Mouse (Mus musculus): Measurements from ENCODE around the gene Gm12253. TPM values are rescaled to one million over a fixed set of nuclear protein-coding genes. Genes with fewer than 3 reads are reported as not detected.

Gm12253 gene
- not detected in 2 replicates for polyA plus RNA-seq (2014; fragmentation: Nextera tagmentation; extraction: Ambion mirVana)

DNA sequence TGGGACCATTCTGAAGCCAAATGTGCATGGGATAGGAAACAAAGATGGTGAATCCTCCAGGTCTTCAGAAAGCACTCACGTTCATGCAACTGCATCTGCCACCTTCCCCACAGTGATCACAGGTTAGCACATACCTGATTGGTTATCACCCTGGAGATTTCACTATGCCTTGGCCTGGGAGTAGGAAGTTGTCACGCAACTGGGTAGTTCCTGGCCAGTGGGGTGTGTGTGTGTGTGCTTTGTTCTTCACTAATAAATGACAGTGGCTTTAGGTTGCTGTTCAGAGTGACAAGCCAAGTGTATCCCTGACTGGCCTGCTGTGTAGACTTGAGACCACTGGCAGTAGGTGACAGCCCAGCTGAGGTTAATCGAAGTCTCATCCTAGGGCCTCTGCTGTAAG, at the start of gene Gm12253:
TSS of gene Gm12253 (plus strand) at position 301 of the 400 bp plus-strand sequence.
- Histone ChIP-seq H3K27ac (ENCODE audit: low read depth, low read length) (no peak within 1 kb of the TSS), H3K9me3 (ENCODE audit: control insufficient read depth, low read length) (no peaks in the 10 kb centered on the region), H3K36me3 (ENCODE audit: control insufficient read depth, insufficient read depth, low read length) (no peaks in the 10 kb centered on the region), H3K4me3 (ENCODE audit: low read length) (no peak within 1 kb of the TSS), H3K27me3 (ENCODE audit: control insufficient read depth, insufficient read depth, low read length) (no peaks in the 10 kb centered on the region), H3K4me2 (replicated peaks; ENCODE audit: low read depth, low read length) (no peak within 1 kb of the TSS), H3K9ac (ENCODE audit: low read depth, low read length) (no peak within 1 kb of the TSS), H3K4me1 (ENCODE audit: control insufficient read depth, insufficient read depth, low read length) (no peaks in the 10 kb centered on the region)
- no peak for ATAC-seq (ENCODE audit: low FRiP score, low TSS enrichment)
- 87% methylated on average over 3 of the region's 3 CpGs for WGBS

DNA sequence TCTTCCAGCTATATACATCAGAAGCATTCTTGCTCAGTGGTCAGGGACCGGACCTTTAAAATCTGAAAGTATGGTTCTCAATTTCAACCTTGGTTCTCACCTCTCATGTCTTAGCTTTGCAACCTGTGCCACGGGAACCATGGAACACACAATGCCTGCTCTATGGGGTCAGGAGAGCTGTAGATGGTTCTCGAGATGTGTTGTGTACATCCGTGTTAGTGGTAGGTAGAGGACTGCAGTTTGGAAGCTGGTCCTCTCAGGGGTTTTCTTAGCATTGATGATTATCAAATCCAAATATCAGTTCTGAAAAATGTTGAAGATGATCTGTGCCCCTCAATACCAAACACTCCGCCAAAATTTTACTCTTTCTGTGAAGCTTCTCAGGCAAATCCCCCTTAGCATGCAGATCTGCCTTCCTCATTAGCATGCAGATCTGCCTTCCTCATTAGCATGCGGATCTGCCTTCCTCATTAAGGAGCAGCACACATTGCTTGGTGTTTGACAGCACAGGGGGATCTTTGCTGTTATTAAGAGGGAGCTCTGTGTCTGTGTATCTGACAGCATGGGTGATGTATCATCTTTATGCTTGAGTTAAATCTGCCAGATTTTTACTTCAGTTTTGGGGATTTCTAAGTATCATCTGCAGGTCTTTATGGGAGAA, 32.2 kb upstream of the Gm12253 start:
- ATAC-seq (ENCODE audit: low FRiP score, low TSS enrichment), result no peak
- Histone ChIP-seq H3K4me2 (replicated peaks; ENCODE audit: low read depth, low read length) (no peak overlapping the region), H3K36me3 (ENCODE audit: control insufficient read depth, insufficient read depth, low read length) (no peaks in the 10 kb centered on the region), H3K9me3 (ENCODE audit: control insufficient read depth, low read length) (no peaks in the 10 kb centered on the region), H3K27me3 (ENCODE audit: control insufficient read depth, insufficient read depth, low read length) (no peaks in the 10 kb centered on the region), H3K9ac (ENCODE audit: low read depth, low read length) (no peak overlapping the region), H3K4me1 (ENCODE audit: control insufficient read depth, insufficient read depth, low read length) (no peaks in the 10 kb centered on the region), H3K27ac (ENCODE audit: low read depth, low read length) (no peak overlapping the region), H3K4me3 (ENCODE audit: low read length) (no peak overlapping the region)
- WGBS, result 60% methylated on average over 6 of the region's 6 CpGs

DNA sequence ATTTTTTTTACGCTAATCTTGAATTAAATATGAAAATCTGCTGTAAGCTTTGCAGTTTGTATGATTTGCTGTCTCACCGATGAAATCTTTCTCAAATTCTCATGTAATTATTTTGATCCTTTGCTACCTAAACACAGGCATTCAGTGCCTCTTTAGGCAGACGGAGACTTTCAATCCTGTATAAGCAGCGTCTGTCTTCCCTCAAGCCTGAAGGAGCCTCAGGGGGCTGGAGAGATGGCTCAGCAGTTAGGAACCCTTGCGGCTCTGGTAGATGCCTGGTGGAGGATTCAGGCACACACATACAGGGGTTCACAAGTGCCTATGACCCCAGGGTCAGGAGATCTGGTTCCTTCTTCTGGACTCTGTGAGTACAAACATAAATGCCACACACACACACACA, 31.7 kb upstream of the Gm12253 start:
- Histone ChIP-seq H3K9ac (ENCODE audit: low read depth, low read length) (no peak overlapping the region), H3K4me2 (replicated peaks; ENCODE audit: low read depth, low read length) (no peak overlapping the region), H3K27ac (ENCODE audit: low read depth, low read length) (no peak overlapping the region), H3K36me3 (ENCODE audit: control insufficient read depth, insufficient read depth, low read length) (no peaks in the 10 kb centered on the region), H3K4me3 (ENCODE audit: low read length) (no peak overlapping the region), H3K27me3 (ENCODE audit: control insufficient read depth, insufficient read depth, low read length) (no peaks in the 10 kb centered on the region), H3K9me3 (ENCODE audit: control insufficient read depth, low read length) (no peaks in the 10 kb centered on the region), H3K4me1 (ENCODE audit: control insufficient read depth, insufficient read depth, low read length) (no peaks in the 10 kb centered on the region)
- 75% methylated on average over 5 of the region's 5 CpGs for WGBS
- ATAC-seq (ENCODE audit: low FRiP score, low TSS enrichment), result no peak

DNA sequence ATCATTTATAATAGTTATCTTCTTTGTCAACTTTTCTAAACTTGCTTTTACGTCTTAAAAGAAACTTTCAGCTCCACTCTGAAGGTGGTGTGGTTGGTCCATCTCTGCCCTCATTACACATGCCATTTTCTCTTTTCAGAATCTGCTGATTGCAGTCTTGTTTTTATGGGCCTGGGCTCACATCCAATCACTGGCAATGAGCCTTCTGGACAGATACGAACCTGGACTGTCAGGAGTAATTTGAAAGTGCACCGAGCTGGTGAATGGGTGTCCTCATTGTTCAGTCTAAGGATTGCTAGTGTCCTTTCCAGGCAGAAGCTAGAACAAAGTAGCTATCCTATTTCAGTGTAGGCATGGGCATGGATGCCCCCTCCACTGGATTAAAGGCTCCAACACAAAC, 24.3 kb upstream of the Gm12253 start:
- H3K9me3 ChIP-seq (ENCODE audit: control insufficient read depth, low read length), result no peaks in the 10 kb centered on the region
- H3K4me2 ChIP-seq (replicated peaks; ENCODE audit: low read depth, low read length), result no peak overlapping the region
- H3K4me1 ChIP-seq (ENCODE audit: control insufficient read depth, insufficient read depth, low read length), result no peaks in the 10 kb centered on the region
- H3K27me3 ChIP-seq (ENCODE audit: control insufficient read depth, insufficient read depth, low read length), result no peaks in the 10 kb centered on the region
- no peak overlapping the region for H3K27ac ChIP-seq (ENCODE audit: low read depth, low read length)
- no peak overlapping the region for H3K9ac ChIP-seq (ENCODE audit: low read depth, low read length)
- H3K4me3 ChIP-seq (ENCODE audit: low read length), result no peak overlapping the region
- no peaks in the 10 kb centered on the region for H3K36me3 ChIP-seq (ENCODE audit: control insufficient read depth, insufficient read depth, low read length)
- no peak for ATAC-seq (ENCODE audit: low FRiP score, low TSS enrichment)
- WGBS, result 74% methylated on average over 3 of the region's 3 CpGs

DNA sequence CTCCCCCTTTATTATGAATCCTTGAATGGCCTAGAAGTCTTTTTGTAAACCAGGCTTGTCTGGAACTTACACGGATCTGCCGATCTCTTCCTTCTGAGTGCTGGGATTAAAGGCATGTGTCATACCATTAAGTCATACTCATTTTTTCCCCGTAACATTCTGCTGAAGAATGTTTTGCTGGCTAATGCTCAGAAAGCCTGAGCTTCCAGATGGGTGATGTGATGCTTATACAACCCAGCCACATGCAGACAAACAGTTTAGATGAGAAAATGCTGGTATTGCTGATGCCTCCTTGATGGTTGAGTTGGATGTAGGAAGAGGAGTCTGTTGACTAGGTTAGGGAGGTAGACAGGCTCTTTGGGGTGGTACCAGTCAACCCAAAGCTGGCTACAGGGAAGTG, 14.0 kb upstream of the Gm12253 start:
- no peak overlapping the region for H3K27ac ChIP-seq (ENCODE audit: low read depth, low read length)
- no peaks in the 10 kb centered on the region for H3K4me1 ChIP-seq (ENCODE audit: control insufficient read depth, insufficient read depth, low read length)
- no peak overlapping the region for H3K9ac ChIP-seq (ENCODE audit: low read depth, low read length)
- WGBS, result 87% methylated on average over 3 of the region's 3 CpGs
- H3K4me2 ChIP-seq (replicated peaks; ENCODE audit: low read depth, low read length), result no peak overlapping the region
- H3K27me3 ChIP-seq (ENCODE audit: control insufficient read depth, insufficient read depth, low read length), result no peaks in the 10 kb centered on the region
- no peak overlapping the region for H3K4me3 ChIP-seq (ENCODE audit: low read length)
- no peaks in the 10 kb centered on the region for H3K9me3 ChIP-seq (ENCODE audit: control insufficient read depth, low read length)
- ATAC-seq (ENCODE audit: low FRiP score, low TSS enrichment), result no peak
- H3K36me3 ChIP-seq (ENCODE audit: control insufficient read depth, insufficient read depth, low read length), result no peaks in the 10 kb centered on the region

DNA sequence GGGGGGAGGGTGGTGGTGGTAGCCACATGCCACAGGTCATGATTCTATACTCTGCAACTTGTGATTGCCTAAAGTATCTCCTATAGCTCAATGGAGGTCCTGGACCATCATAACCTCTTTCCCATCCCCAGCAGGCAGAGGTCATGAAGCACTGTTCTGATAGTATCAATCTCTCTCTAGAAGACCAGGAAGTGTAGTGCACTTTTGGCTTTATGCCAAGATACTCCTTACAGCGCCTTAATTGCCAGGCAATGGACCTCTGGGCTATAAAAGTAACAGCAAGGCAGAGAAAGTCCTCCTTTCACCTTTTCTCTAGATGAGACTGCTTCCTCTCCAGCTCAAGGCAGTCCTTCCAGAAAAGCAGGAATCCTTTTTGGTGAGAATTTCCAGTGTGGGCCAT, 11.5 kb upstream of the Gm12253 start, which contains the start of gene 1810065E05Rik:
TSS of gene 1810065E05Rik (plus strand) at position 297 of the 400 bp plus-strand sequence.
- no peaks in the 10 kb centered on the region for H3K27me3 ChIP-seq (ENCODE audit: control insufficient read depth, insufficient read depth, low read length)
- ATAC-seq (ENCODE audit: low FRiP score, low TSS enrichment), result no peak
- no peak within 1 kb of the TSS for H3K4me2 ChIP-seq (replicated peaks; ENCODE audit: low read depth, low read length)
- no peak within 1 kb of the TSS for H3K27ac ChIP-seq (ENCODE audit: low read depth, low read length)
- H3K9me3 ChIP-seq (ENCODE audit: control insufficient read depth, low read length), result no peaks in the 10 kb centered on the region
- no peaks in the 10 kb centered on the region for H3K4me1 ChIP-seq (ENCODE audit: control insufficient read depth, insufficient read depth, low read length)
- WGBS, result 17% methylated on average over 1 of the region's 1 CpGs
- H3K36me3 ChIP-seq (ENCODE audit: control insufficient read depth, insufficient read depth, low read length), result no peaks in the 10 kb centered on the region
- no peak within 1 kb of the TSS for H3K4me3 ChIP-seq (ENCODE audit: low read length)
- no peak within 1 kb of the TSS for H3K9ac ChIP-seq (ENCODE audit: low read depth, low read length)

DNA sequence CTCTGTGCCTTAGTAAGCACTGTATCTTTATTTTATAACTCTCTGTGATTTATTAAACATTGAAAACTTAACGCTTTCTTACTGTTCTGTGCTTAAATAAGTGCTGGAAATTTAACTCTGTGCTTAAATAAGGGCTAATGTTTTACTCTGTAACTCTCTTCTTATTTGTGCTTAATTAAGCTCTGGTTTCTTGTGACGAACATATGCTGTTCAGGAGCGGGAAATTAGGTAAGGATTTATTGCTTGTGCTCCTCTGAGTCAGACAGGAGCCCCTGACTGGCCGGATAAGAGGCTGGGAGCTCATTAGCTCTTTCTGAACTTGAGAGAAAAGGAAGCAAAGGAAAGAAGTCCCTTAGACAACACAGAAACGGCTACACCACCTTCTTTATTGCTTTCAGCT, 5.5 kb downstream of the Gm12253 start:
- no peaks in the 10 kb centered on the region for H3K9me3 ChIP-seq (ENCODE audit: control insufficient read depth, low read length)
- no peak overlapping the region for H3K27ac ChIP-seq (ENCODE audit: low read depth, low read length)
- H3K9ac ChIP-seq (ENCODE audit: low read depth, low read length), result no peak overlapping the region
- H3K4me3 ChIP-seq (ENCODE audit: low read length), result no peak overlapping the region
- H3K4me2 ChIP-seq (replicated peaks; ENCODE audit: low read depth, low read length), result no peak overlapping the region
- no peaks in the 10 kb centered on the region for H3K36me3 ChIP-seq (ENCODE audit: control insufficient read depth, insufficient read depth, low read length)
- no peaks in the 10 kb centered on the region for H3K27me3 ChIP-seq (ENCODE audit: control insufficient read depth, insufficient read depth, low read length)
- H3K4me1 ChIP-seq (ENCODE audit: control insufficient read depth, insufficient read depth, low read length), result no peaks in the 10 kb centered on the region
- WGBS, result 3% methylated on average over 5 of the region's 5 CpGs
- peak; percentile 35; the same call in 1 of the 2 replicates for ATAC-seq (ENCODE audit: low FRiP score, low TSS enrichment)

DNA sequence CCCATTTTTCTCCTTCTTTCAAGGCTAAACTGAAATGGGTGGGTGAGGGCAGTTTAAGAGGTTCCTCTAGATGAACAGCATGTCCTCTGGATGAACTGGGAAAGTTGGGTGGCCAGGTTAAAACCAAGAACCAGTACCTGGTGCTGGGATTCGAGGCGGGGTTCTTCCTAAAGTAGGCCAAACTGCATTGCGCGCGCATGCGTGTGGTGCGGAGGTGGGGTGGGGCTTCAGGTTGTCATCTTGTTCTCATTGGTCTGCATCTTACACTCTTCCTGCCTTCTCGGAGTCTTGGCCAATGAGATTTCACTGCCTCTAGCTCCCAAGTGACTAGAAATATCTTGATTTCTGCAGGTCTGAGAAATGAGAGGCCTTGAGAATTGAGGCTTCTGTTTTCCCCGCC, 20.4 kb downstream of the Gm12253 start, which contains the start of gene Lypd9:
TSS of gene Lypd9 (minus strand) at position 165 of the 400 bp plus-strand sequence.
- Histone ChIP-seq H3K4me1 (ENCODE audit: control insufficient read depth, insufficient read depth, low read length) (no peaks in the 10 kb centered on the region), H3K27ac (ENCODE audit: low read depth, low read length) (no peak within 1 kb of the TSS), H3K9me3 (ENCODE audit: control insufficient read depth, low read length) (no peaks in the 10 kb centered on the region), H3K36me3 (ENCODE audit: control insufficient read depth, insufficient read depth, low read length) (no peaks in the 10 kb centered on the region), H3K4me2 (replicated peaks; ENCODE audit: low read depth, low read length) (no peak within 1 kb of the TSS), H3K27me3 (ENCODE audit: control insufficient read depth, insufficient read depth, low read length) (no peaks in the 10 kb centered on the region), H3K9ac (ENCODE audit: low read depth, low read length) (no peak within 1 kb of the TSS), H3K4me3 (ENCODE audit: low read length) (no peak within 1 kb of the TSS)
- ATAC-seq (ENCODE audit: low FRiP score, low TSS enrichment), result no peak
- WGBS, result 98% methylated on average over 9 of the region's 9 CpGs

DNA sequence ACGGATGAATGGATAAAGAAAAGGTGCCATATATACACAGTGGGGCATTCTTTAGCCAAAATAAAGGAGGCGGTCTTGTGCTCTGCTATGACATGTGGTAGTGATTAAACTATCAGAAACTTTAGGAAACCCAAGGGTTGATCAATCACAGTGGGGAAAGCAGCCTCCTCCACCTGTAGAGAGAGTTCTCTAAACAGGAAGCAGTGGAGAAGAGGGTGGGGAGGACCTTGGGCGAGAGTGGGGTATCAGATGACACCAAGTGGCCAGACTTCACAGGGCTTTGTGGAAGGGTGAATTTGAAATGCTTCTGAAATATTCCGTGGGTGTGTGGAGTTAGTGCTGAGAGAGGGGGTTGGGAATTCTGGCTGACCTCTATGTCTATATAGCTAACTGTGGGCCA, 21.2 kb downstream of the Gm12253 start:
- WGBS, result 41% methylated on average over 4 of the region's 4 CpGs
- Histone ChIP-seq H3K36me3 (ENCODE audit: control insufficient read depth, insufficient read depth, low read length) (no peaks in the 10 kb centered on the region), H3K9me3 (ENCODE audit: control insufficient read depth, low read length) (no peaks in the 10 kb centered on the region), H3K27ac (ENCODE audit: low read depth, low read length) (no peak overlapping the region), H3K4me2 (replicated peaks; ENCODE audit: low read depth, low read length) (no peak overlapping the region), H3K4me1 (ENCODE audit: control insufficient read depth, insufficient read depth, low read length) (no peaks in the 10 kb centered on the region), H3K9ac (ENCODE audit: low read depth, low read length) (no peak overlapping the region), H3K4me3 (ENCODE audit: low read length) (no peak overlapping the region), H3K27me3 (ENCODE audit: control insufficient read depth, insufficient read depth, low read length) (no peaks in the 10 kb centered on the region)
- ATAC-seq (ENCODE audit: low FRiP score, low TSS enrichment), result no peak; the same call in 1 of the 2 replicates

Data from kidney, embryonic 14.5 days (tissue).